Mouse (Mus musculus) neural tube, embryonic 10.5 days (tissue): ENCODE results near the gene Fcgr4.

Source experiments
- DNase-seq: peaks from one replicate; pipeline ENCODE4 v3.0.0-alpha.2; 2017; ENCODE audit warnings: low spot score; ENCODE audit errors: extremely low spot score

Fcgr4 gene

DNA sequence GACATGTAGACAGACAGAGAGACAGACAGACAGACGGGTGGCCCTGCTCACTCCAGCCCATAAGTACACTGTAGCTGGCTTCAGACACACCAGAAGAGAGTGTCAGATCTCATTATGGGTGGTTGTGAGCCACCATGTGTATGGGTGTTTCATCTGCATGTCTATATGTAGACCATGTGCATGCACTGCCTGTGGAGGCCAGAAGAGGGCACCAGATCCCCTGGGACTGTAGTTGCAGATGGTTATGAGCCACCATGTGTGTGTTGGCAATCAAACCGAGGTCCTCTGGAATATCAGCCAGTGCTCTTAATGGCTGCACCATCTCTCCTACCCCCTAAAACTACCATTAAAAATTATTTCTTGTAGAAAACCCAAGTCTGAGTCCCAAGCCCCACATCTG lies 11.8 kb upstream of the Fcgr4 start:
- DNase-seq, result no peak

DNA sequence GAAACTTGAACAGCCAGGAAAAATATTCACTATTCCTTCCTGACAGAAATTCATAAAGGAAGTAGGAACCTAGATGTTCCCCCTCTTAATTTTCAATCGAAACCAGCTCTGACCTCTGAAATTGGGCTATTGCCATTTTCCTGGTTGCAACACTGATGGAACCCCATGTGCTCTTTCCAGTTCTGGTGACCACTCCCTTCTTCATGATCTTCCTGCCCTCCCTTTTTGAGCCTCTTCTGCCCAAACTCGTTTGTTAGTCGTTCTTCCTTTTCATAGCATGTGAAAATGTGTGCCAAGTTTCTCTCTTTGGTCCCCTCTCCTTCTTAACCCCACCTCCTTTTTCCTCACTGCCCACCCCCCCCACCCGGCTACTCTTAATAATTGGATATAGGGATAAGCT lies 7.0 kb upstream of the Fcgr4 start:
- DNase-seq, result no peak

DNA sequence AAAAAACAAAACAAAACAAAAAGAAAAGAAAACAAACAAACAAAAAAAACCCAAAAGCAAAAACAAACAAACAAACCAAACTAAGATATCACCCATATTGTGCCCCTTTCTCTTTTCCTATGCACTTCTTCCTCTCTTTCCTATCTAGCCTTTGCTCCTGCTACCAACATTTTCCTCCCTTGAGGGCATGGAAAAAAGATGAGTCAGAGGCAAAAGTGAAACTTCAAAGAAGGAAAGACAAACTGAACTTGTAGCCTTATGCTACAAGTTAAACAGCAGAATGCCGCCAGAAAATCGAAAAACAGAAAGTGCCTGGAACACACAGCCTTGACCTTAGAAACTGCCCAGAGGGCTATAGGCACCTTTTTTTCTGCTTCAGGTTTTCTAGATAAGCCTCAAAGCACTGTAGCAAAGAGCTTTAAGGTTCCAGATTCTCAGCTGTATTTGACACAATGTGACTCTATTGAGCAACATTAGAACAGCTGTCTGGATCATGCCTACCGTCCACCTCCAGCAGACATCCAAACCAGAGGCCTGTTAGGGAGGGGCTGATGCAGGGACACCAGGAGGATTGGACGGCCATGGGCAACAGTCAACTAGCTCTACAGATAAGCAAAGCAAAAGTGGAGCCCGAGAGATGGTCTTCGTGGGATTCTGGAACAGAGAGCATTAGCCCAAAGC lies 1.9 kb upstream of the Fcgr4 start:
- DNase-seq, result no peak

DNA sequence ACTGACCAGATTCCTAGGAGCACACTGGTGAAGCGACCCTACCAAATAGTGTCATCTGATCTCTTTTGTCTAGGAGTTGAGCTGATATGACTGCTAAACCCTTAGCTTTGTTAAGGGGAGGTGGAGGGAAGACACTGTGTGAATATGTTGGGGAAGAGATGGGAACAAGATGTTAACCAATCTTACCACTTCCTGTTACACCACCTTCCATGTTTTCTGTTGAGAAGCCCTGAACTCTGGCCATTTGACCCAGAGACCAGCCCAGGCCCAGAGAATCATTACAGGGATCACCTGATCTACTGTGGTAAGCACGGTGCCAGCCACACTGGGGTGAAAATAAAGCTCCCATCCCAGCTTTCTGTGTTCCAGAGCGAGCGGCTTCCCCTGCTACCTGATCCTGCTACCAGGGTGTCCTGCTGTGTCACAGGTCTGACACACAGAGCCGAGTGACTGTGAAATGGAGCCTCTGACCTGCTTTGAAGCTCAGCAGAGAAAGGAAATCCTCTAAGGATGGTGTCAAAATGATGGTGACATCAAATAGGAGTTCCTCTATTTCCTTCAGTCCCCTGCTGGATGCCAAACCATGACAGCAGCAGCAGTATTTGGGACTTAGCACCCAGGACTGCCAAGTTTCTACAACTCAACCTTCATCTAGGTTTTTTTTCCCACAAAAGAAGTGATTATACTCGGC lies 1.1 kb upstream of the Fcgr4 start:
- no peak for DNase-seq

DNA sequence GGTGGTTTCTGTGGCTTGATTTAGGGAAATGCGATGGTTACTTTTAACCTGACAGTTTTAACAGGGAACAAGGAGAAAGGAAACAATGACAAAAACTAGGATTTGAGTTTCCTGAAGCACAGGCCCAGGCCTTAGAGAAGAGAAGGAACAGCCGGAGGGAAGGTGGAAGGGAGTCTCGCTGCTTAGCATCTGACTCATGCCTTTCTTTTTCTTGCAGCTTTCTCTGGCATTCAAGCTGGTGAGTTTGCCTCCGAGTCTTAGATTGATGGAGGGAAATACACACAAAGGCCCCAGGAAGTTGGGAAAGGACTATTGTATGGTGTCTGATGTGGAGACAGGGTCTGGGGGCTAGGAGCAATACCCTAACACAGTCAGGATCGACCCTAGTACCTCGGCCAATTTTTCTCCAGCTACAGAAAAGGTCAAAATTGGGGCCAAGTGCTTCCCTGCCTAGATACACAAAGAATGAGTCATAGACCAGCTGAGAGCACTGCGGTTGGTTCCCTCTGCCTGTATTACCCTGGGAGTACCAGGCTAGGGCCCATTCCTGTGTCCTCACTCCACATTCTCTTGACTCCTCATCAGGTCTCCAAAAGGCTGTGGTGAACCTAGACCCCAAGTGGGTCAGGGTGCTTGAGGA lies 711 bp downstream of the Fcgr4 start:
- DNase-seq, result no peak

DNA sequence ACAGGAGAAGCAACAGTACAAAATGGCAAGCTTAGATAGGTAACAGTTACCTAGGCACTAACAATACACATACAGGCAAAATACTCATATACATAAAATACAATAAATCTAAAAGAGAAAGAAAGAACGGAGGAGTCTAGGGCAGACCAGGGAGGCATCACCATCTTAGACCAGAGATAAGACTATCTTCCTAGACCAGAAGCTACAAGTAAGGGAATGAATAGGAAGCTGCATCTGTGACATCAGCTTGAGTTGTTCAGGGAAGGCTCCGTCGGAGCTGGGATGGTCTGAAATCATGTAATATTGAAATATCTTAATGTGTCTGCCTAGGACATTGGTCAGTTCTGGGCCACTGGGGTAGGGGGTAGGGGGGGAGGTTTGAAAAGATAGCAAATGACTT lies 13.0 kb downstream of the Fcgr4 start:
- DNase-seq, result no peak

DNA sequence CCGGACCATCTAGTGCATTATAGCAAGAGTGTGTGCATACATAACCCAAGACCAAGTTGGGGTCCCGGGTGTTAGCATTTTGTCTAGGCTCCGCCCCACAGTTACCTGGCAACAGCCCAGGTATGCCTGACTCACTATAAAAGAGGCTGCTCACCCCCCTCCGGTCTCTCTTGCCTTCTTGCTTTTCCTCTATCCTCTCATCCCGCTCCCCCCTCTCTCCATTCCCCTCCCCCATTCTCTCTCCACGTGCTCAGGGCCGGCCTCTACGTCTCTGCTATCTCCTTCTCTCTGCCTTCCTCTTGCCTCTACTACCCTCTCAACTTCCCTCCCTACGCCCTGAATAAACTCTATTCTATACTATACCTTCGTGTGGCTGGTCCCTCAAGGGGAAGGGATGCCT lies 14.0 kb downstream of the Fcgr4 start:
- peak; percentile 21 for DNase-seq

DNA sequence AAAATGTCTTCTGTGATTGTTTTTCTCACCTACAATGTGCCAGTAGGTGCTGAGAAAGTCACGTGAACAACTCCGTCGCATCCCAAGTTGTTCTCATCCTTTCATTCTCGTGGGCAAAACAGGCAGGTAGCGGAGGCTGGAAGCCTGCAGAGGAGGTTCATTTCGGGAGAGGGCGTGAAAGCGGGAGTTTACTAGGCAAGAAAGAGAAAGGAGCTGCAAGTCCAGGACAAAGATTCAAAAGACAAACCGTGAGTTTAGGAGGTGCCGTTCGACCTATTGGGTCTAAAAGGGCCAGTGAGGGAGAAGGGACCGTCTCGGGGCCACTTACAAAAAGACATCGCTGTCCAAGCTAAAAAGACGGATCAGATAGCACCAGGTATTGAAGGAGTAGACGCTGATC lies 14.5 kb downstream of the Fcgr4 start:
- peak; percentile 60 for DNase-seq

DNA sequence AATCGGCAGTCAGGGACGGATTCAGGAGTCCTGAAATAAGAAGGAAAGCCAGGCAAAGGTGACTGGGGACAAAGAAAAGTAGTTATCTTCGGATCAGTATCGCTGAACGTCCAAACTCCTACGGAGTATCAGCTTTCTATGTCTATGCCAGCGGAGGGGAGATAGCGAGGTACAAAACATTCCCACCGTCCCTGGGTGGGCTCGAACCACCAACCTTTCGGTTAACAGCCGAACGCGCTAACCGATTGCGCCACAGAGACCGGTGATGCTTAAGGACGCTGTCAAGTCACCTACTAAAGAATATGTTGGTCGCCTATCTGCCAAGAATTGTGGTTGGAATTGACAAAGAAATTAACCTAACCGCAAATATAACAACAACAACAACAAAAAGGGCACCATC lies 15.0 kb downstream of the Fcgr4 start:
- peak; percentile 89 for DNase-seq

DNA sequence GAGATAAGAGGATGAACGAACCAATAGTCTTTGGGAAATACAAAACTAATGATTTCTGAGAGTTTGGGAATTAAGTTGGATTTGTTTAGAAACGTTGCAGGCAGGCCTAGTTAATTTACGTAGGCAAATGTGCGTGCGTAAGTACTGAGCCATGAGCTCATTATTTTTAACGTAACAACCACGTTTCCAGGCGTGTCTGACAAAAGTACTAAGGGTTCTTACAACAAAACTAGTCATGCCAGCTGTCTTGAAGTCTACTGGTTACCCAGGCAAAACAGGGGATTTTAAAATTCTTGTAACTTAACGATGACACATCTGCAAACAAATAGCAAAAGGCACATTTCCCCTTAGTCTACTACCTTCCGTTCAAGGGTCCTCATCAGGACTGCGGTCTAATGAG lies 15.5 kb downstream of the Fcgr4 start:
- DNase-seq, result peak; percentile 37

DNA sequence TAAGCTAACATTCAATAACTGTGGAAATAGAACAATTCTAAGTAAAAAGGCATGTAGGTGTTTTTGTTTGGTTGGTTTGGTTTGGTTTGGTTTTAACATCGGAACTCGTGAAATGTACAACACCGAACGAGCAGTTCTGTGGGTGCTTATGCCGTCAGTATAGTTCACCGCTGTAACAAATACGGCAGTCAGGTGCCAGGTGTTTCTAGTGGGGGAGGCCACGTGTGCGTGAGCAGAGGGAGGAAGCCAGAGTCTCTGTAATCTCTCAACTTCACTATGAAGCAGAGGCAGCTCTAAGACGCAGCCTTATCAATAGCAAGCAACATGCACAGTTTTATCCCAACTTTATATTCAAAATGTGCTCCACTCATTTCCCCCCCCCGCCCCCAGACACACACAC lies 16.9 kb downstream of the Fcgr4 start:
- no peak for DNase-seq

DNA sequence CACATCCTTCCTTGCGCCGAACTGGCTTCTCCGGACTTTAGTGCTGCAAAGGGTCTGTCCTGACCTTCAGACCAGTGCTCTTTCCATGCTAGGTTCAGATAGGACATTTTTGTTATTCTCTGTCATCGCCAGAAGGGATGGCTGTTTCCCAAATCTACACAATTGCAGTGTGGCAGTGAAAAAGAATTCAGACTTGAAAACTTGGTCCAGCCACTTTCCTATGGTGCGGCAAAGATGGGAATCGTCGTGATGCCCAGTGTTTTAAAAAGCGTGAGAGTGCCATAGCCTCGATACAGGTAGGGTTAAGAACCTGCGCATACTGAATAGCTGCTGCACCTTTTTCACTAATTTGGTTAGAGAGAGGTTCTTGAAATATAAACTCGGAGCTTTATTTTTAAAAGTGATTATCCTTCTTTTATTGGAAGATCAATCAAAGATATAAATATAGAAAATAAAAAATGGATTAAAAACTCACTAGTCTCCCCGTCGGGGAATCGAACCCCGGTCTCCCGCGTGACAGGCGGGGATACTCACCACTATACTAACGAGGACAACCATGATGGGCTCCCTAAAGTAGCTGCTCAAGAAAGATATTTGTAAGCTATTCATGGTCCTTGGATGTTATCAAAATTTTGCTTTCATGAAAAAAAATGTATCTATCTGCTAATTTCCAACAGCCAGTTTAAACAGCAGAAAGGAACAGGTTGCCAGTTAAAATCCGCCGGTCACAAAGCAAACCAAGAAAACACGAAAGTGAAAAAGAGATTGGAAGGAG lies 18.0 kb downstream of the Fcgr4 start:
- DNase-seq, result peak; percentile 61

DNA sequence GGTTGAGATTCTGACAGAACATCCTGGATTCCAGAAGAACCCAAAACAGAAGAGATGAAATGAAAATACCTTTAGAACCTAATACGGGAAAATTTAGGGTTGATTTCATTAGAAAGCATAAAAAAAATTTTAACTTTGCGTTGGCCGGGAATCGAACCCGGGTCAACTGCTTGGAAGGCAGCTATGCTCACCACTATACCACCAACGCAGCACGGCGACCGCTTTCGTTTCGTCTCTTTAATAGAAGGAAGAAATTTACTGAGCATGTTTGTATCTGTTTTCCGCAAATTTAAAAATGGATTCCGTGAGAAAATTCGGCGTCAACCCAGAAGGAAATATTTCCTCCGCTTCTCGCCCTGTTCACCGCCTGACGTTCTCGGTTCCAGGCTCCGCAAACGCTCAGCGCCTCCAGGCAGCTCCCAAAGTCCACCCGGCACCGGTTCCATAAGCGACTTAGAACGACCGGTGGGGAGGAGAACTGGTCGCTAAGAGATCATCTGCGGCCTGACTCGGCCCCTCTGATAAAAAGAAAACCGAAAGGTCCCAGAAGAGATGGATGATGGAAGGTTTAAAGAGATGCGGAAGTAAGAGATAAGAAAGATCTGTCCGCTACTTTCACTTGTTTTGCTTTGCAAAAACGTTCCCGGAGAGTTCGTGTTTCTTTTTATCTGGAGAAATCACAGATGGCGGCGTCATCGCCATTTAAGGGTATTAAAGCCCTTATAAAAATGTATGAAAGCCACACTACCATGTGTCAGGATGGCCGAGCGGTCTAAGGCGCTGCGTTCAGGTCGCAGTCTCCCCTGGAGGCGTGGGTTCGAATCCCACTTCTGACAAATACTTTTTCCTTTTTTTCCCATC lies 19.4 kb downstream of the Fcgr4 start:
- DNase-seq, result peak; percentile 95

DNA sequence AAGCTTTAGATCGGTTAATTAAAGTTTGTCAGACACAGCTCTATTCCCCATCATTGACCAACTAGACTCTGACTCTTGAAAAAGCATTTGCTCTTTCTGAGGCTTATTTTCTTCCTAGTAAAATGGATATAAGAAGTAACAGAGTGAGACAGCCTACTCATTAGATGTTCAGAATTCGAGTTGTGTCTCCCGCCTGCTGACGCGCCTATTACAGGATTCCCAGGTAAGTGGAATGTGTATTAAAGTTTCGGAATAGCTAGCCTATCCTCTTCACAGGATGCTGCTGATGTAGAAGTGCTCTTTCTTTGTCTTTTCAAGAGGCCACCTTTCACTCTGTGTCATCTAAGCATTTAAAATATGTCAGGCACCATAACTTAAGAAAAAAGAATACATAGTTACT lies 20.4 kb downstream of the Fcgr4 start:
- no peak for DNase-seq

DNA sequence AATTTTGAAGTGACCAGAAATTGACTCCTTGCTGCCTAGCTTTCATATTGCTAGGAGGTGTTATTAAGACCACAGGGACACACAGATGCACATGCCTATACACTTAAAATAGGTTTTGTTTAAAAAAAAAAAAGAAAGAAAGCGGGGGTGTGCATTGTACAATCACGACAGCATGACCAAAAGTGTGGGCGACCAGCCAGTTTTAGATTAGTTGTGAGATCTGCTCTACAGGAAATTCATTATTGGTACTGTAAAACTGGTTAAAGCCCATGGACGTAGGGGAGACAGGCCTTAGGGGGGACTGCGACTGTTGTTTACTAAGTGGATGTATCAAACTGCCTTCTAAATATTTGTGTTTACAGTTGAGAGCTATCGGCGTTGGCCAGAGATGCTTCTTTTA lies 21.2 kb downstream of the Fcgr4 start:
- no peak for DNase-seq

DNA sequence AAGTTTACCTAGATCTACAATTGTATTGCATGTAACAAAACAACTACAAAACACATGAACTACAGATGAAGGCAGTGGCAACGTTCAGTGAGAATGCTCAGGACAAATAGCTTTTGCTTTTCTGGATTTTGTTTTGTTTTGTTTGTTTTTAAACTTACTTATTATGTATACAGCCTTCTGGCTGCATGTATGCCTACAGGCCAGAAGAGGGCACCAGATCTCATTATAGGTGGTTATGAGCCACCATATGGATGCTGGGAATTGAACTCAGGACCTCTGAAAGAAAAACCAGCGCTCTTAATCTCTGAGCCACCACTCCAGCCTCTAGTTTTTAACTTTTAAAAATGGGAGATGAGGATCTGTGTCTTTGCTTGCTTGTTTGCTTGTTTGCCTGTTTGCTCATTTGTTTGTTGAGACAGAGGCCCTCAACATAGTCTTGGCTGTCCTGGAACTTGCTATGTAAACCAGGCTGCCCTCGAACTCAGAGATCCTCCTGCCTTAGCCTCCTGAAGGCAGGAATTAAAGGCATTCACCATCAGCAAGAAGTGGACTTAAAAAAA lies 25.0 kb downstream of the Fcgr4 start:
- DNase-seq, result no peak

DNA sequence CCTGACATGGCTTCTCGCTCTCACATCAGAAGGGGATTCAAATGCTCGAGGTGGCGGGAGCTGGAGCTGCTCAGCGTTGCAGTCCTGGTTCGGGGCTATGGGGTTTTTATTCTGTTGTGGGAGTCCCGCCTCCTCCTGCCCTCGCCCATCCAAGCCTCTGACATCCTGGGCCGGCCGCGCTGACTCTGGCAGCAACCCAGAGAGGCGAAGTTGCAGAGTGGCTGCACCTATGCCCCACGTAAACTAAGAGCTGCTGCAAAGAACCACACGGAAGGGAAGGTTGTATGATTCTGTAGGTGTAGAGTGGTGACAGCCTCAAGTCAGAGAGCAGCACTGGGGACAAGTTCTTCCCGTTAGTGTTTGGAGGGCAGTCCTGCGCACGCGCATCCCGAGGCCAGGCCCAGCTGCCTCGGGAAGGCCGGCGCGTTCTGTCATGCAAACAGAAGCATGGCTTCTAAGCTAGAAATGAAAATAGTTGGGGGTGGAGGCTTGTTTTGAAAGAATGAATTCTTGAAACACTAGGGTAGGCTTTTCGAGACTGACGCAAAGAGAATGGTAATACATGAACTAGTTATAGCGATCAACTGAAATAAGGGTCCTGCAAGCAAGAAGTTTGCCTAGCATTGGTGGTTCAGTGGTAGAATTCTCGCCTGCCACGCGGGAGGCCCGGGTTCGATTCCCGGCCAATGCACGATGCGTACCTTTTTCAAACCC lies 25.8 kb downstream of the Fcgr4 start:
- DNase-seq, result peak; percentile 93

DNA sequence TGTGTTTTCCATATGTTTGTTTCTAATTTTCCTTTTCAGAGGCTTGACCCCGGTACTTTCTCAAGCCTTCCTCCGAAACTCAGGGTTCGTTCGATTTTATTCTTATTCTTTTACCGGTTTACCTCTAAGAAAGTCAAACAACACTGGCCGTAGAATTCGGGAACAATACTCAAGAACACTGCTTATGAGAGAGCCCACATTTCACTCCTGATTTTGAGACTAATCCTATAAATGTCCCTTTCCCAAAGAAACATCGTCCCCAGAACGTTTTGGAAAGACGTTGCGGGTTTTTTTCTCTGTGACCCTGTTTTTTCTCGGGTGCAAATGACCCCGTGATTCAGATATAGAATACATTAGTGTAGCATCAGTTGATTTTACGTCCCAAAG lies 26.4 kb downstream of the Fcgr4 start:
- no peak for DNase-seq

DNA sequence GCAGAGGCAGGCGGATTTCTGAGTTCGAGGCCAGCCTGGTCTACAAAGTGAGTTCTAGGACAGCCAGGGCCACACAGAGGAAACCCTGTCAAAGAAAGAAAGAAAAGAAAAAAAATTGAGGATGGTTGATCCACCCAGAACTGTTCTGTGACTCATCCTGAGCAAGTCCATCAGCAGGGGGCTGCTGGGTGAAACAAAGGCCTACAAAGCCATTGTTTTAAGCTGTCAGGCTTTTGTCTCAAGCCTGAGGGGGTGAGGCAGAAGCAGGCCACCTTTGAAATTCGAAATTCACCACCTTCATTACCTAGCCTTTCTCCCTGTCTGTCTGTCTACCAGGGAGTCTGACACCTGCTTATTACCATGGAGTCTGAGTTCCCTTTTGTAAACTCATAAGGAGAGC lies 27.8 kb downstream of the Fcgr4 start:
- DNase-seq, result no peak

DNA sequence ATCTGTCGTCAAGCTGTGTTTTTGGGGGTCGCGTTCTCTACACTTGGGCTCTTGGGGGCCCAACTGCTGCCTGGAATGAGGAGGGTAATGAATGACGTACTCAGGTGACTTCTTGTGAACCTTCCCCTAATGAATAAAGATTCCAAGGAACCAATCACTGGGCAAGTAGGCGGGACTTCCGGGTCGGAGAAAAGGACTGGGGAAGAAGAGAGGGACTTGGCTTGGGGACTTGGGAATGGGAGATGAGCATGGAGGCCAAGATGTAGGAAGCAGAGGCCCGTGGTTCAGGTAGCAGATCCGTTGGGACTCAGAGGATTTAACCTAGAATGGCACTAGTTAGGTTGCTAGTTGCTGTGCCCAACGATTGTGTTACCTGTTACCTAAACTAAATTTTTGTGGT lies 30.5 kb downstream of the Fcgr4 start:
- no peak for DNase-seq
